Mouse (Mus musculus) midbrain, embryonic 14.5 days (tissue): ENCODE measurements around the gene Lyrm4. TPM values are rescaled to one million over a fixed set of nuclear protein-coding genes. Genes with fewer than 3 reads are reported as not detected.

ENCODE experiments used
- ATAC-seq: fragments of 200-750 bp; cut with Nextera tagmentation; 2 replicates; pipeline ENCODE4 v1.8.0; 2017; ENCODE audit warnings: moderate number of reproducible peaks, moderate library complexity; ENCODE audit not compliant: low FRiP score, low TSS enrichment
- DNase-seq: peaks from one replicate; pipeline ENCODE4 v3.0.0-alpha.2; 2015
- H3K27ac ChIP-seq: fragments of 300-500 bp; sonication (generic); replicated peaks from 2 replicates; pipeline ENCODE4 v1.5.1; 2014; ENCODE audit warnings: mild to moderate bottlenecking, low read depth, low read length, moderate library complexity
- H3K27me3 ChIP-seq: fragments of 300-500 bp; sonication (generic); 2 replicates; pipeline ENCODE4 v1.6.1; 2014; ENCODE audit warnings: low read length, control low read depth, mixed read lengths; ENCODE audit not compliant: control insufficient read depth, insufficient read depth
- H3K36me3 ChIP-seq: fragments of 300-500 bp; sonication (generic); 2 replicates; pipeline ENCODE4 v1.6.1; 2014; ENCODE audit warnings: low read length, control low read depth; ENCODE audit not compliant: control insufficient read depth, insufficient read depth
- H3K4me1 ChIP-seq: fragments of 300-500 bp; sonication (generic); 2 replicates; pipeline ENCODE4 v1.6.1; 2014; ENCODE audit warnings: mild to moderate bottlenecking, antibody characterized with exemption, low read length, control low read depth; ENCODE audit not compliant: control insufficient read depth, insufficient read depth
- H3K4me2 ChIP-seq: fragments of 300-500 bp; sonication (generic); 2 replicates; pipeline ENCODE4 v1.6.1; 2014; ENCODE audit warnings: mild to moderate bottlenecking, low read length, moderate library complexity
- H3K4me3 ChIP-seq: fragments of 300-500 bp; sonication (generic); replicated peaks from 2 replicates; pipeline ENCODE4 v1.5.1; 2014; ENCODE audit warnings: low read depth, low read length
- H3K9ac ChIP-seq: fragments of 300-500 bp; sonication (generic); replicated peaks from 2 replicates; pipeline ENCODE4 v1.6.1; 2014; ENCODE audit warnings: mild to moderate bottlenecking, low read length, moderate library complexity
- H3K9me3 ChIP-seq: fragments of 300-500 bp; sonication (generic); 2 replicates; pipeline ENCODE4 v1.6.1; 2016; ENCODE audit warnings: low read length, control low read depth, mixed read lengths; ENCODE audit not compliant: control insufficient read depth
- WGBS: fragments of 180-500 bp; shearing (Covaris S2); extraction: QIAGEN DNeasy Blood & Tissue Kit; methylation state at CpG from one replicate; pipeline ENCODE4 v1.1.7; 2014; 5-methylcytosine and 5-hydroxymethylcytosine counted together
- polyA plus RNA-seq: library from polyadenylated mRNA; unstranded; fragments of >200 nt; fragmentation: Nextera tagmentation; extraction: Ambion mirVana; gene quantifications from 2 replicates; pipeline ENCODE4 v1.2.1, GENCODE M21; 2014

The Lyrm4 gene
- polyA plus RNA-seq, 1 experiment from 2014 or later, result 40.3 TPM

- ATAC-seq (peak; percentile 51), DNase-seq (peak; percentile 51)
- Histone ChIP-seq H3K4me1 (0 out of 2 replicates have a peak, but pooled peaks cover 6% of the 10 kb centered on the region), H3K9ac (peak overlapping the region; percentile 48), H3K27ac (no peak overlapping the region), H3K9me3 (no peaks in the 10 kb centered on the region), H3K36me3 (no peaks in the 10 kb centered on the region), H3K27me3 (peaks cover 25% of the 10 kb centered on the region), H3K4me3 (peak overlapping the region; percentile 59), H3K4me2 (peak overlapping the region; percentile 100)
- WGBS, result under 1% methylated on average over 38 of the region's 38 CpGs
These were observed 149.1 kb downstream of the Lyrm4 start for GRCm38 (mm10) chr13:35968131-35968718.

- DNase-seq, result peak; percentile 11
- no peak overlapping the region; the same call in 1 of the 2 replicates for H3K9ac ChIP-seq
- peaks cover 25% of the 10 kb centered on the region for H3K27me3 ChIP-seq
- H3K4me2 ChIP-seq, result peak overlapping the region; percentile 100
- no peaks in the 10 kb centered on the region for H3K36me3 ChIP-seq
- no peak overlapping the region for H3K27ac ChIP-seq
- H3K4me3 ChIP-seq, result peak overlapping the region; percentile 59
- 0 out of 2 replicates have a peak, but pooled peaks cover 6% of the 10 kb centered on the region for H3K4me1 ChIP-seq
- no peak for ATAC-seq
- 2% methylated on average over 15 of the region's 15 CpGs for WGBS
- no peaks in the 10 kb centered on the region for H3K9me3 ChIP-seq
These were observed 149.6 kb downstream of the Lyrm4 start for GRCm38 (mm10) chr13:35967690-35968089.

DNA sequence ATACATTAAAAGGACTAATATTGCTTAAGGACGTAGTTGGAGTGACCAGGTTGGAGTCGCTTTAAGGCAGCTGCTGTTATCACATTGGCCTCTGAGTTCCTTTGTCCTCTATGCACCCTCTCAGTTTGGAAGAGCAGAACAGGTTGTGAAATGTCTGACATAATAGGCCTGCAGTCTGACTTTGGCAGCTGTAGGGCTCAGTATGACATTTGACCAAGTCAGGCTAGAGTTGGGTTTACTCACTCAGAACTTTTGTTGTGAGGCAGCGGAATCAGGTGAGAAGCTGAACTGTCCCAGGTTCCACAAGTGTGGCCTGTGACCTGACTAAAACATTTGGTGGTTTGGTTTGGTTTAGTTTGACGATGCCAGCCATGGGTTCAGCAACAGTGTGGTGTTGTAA lies 153.7 kb downstream of the Lyrm4 start:
- ATAC-seq (no peak), DNase-seq (no peak)
- H3K4me1 ChIP-seq, result no peaks in the 10 kb centered on the region
- no peak overlapping the region for H3K27ac ChIP-seq
- H3K4me3 ChIP-seq, result no peak overlapping the region
- 94% methylated on average over 4 of the region's 4 CpGs for WGBS
- H3K9me3 ChIP-seq, result no peaks in the 10 kb centered on the region
- H3K27me3 ChIP-seq, result peaks cover 17% of the 10 kb centered on the region
- no peak overlapping the region for H3K9ac ChIP-seq
- H3K4me2 ChIP-seq, result no peak overlapping the region
- H3K36me3 ChIP-seq, result no peaks in the 10 kb centered on the region

DNA sequence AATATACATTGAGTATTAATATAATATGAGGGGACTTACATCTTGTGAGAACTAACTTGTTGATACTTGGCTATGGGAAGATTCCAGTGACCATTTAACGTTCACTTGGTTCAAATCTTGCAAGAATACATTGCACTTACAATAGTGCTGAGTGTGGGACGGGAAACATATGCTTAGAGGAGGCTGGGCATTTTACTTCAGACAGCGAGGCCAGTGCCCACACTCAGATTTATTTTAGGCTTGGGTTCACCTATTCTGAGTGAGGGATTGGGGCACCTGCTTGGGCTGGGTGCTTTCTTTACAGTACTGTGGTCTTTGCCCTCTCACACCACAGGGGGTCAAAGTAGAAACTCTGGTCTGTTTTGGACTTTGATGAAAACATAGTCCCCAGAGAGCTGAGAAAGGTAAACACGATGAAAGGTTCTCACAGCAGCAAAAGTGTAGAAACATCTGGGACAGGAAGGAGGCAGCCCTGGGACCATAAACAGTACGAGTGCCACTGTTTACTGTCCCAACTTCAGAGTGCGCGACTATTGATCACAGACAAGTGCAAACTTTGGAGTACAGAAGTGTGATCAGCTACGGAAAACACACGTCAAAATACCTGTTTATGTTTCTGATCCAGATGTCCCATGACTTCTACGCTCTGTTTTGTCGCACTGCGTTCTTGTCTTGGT lies 157.8 kb downstream of the Lyrm4 start:
- no peaks in the 10 kb centered on the region for H3K9me3 ChIP-seq
- H3K9ac ChIP-seq, result no peak overlapping the region
- no peaks in the 10 kb centered on the region for H3K27me3 ChIP-seq
- H3K4me1 ChIP-seq, result no peaks in the 10 kb centered on the region
- DNase-seq, result no peak
- no peaks in the 10 kb centered on the region for H3K36me3 ChIP-seq
- WGBS, result 85% methylated on average over 12 of the region's 12 CpGs
- ATAC-seq, result no peak
- H3K27ac ChIP-seq, result no peak overlapping the region
- H3K4me2 ChIP-seq, result no peak overlapping the region
- H3K4me3 ChIP-seq, result no peak overlapping the region

- WGBS, result 95% methylated on average over 1 of the region's 1 CpGs
- no peak within 1 kb of the TSS for H3K27ac ChIP-seq
- no peaks in the 10 kb centered on the region for H3K9me3 ChIP-seq
- no peaks in the 10 kb centered on the region for H3K4me1 ChIP-seq
- no peaks in the 10 kb centered on the region for H3K27me3 ChIP-seq
- no peak within 1 kb of the TSS for H3K9ac ChIP-seq
- H3K4me3 ChIP-seq, result no peak within 1 kb of the TSS
- DNase-seq, result no peak
- no peaks in the 10 kb centered on the region for H3K36me3 ChIP-seq
- no peak for ATAC-seq
- no peak within 1 kb of the TSS for H3K4me2 ChIP-seq
These were observed 158.8 kb downstream of the Lyrm4 start, which contains the start of gene Ppp1r3g for GRCm38 (mm10) chr13:35958539-35958938. Gene Ppp1r3g, plus strand, starts transcription at chr13:35958839.

- H3K4me1 ChIP-seq, result no peaks in the 10 kb centered on the region
These were observed 167.4 kb downstream of the Lyrm4 start for GRCm38 (mm10) chr13:35949814-35950455.

GRCm38 (mm10) chr13:35947354-35948000 lies 169.8 kb downstream of the Lyrm4 start:
- H3K4me3 ChIP-seq, result no peak overlapping the region
- no peak overlapping the region for H3K4me2 ChIP-seq
- H3K27me3 ChIP-seq, result no peaks in the 10 kb centered on the region
- no peaks in the 10 kb centered on the region for H3K36me3 ChIP-seq
- peak; percentile 24; the same call in 1 of the 2 replicates for ATAC-seq
- H3K4me1 ChIP-seq, result no peaks in the 10 kb centered on the region
- 25% methylated on average over 14 of the region's 14 CpGs for WGBS
- peak; percentile 92 for DNase-seq
- no peak overlapping the region for H3K27ac ChIP-seq
- no peaks in the 10 kb centered on the region for H3K9me3 ChIP-seq
- H3K9ac ChIP-seq, result no peak overlapping the region

More at GRCm38 (mm10) chr13:35949814-35950455, 167.4 kb downstream of the Lyrm4 start:
- no peaks in the 10 kb centered on the region for H3K9me3 ChIP-seq
- H3K27me3 ChIP-seq, result no peaks in the 10 kb centered on the region
- H3K9ac ChIP-seq, result no peak overlapping the region
- WGBS, result 92% methylated on average over 17 of the region's 17 CpGs
- no peaks in the 10 kb centered on the region for H3K36me3 ChIP-seq
- H3K4me2 ChIP-seq, result no peak overlapping the region
- no peak for DNase-seq
- H3K27ac ChIP-seq, result no peak overlapping the region
- no peak for ATAC-seq
- H3K4me3 ChIP-seq, result no peak overlapping the region

- no peak for DNase-seq
- no peaks in the 10 kb centered on the region for H3K4me1 ChIP-seq
- H3K27me3 ChIP-seq, result no peaks in the 10 kb centered on the region
- H3K36me3 ChIP-seq, result no peaks in the 10 kb centered on the region
- no peak overlapping the region for H3K27ac ChIP-seq
- 75% methylated on average over 20 of the region's 20 CpGs for WGBS
- no peak overlapping the region for H3K9ac ChIP-seq
- H3K9me3 ChIP-seq, result no peaks in the 10 kb centered on the region
- no peak overlapping the region for H3K4me3 ChIP-seq
- no peak for ATAC-seq
- no peak overlapping the region for H3K4me2 ChIP-seq
These were observed 170.5 kb downstream of the Lyrm4 start for GRCm38 (mm10) chr13:35946659-35947353.
